Mouse (Mus musculus) adrenal gland, adult (tissue): Measurements from ENCODE around the gene Lpar5.
"Not testable (repeated sequence)": the region's sequence is repeated elsewhere in the genome, so short reads cannot be mapped to it uniquely, and the experiment has no call there.

ENCODE experiments used
- DNase-seq, 2 experiments: peaks; one replicate each; pipeline ENCODE4 v3.0.0; 2022 to 2023; ENCODE audit warnings: low spot score in 1 of 2; ENCODE audit not compliant: inconsistent age in 2 of 2

Gene Lpar5

GRCm38 (mm10) chr6:125067571-125067995 is at the start of gene Lpar5:
Lpar5 (plus strand) TSS chr6:125067920.
- no peak for DNase-seq

GRCm38 (mm10) chr6:125030532-125030931 is 37.2 kb upstream of the Lpar5 start:
- DNase-seq: peak; percentile 48 to 78

- no peak for DNase-seq
These were observed 36.1 kb upstream of the Lpar5 start for GRCm38 (mm10) chr6:125031604-125032003.

GRCm38 (mm10) chr6:125038666-125039065 is 29.1 kb upstream of the Lpar5 start:
- DNase-seq: no peak

GRCm38 (mm10) chr6:125039131-125039530 is 28.6 kb upstream of the Lpar5 start:
- no peak for DNase-seq

GRCm38 (mm10) chr6:125039533-125040153 is 28.1 kb upstream of the Lpar5 start, which contains the start of gene Ing4:
Ing4 (plus strand) TSS chr6:125039760.
- DNase-seq: peak; percentile 92 to 96

- peak in 1 of 2 experiments; percentile 46 for DNase-seq
These were observed 27.5 kb upstream of the Lpar5 start for GRCm38 (mm10) chr6:125040221-125040620.

- peak in 1 of 2 experiments; percentile 65 for DNase-seq
These were observed 26.7 kb upstream of the Lpar5 start for GRCm38 (mm10) chr6:125041047-125041446.

GRCm38 (mm10) chr6:125042081-125042480 is 25.6 kb upstream of the Lpar5 start:
- DNase-seq: no peak

GRCm38 (mm10) chr6:125046691-125047090 is 21.0 kb upstream of the Lpar5 start:
- peak; percentile 80 to 91 for DNase-seq

GRCm38 (mm10) chr6:125049678-125050077 is 18.0 kb upstream of the Lpar5 start, which contains the start of gene Acrbp:
Acrbp (plus strand) TSS chr6:125049689.
- DNase-seq: no peak

GRCm38 (mm10) chr6:125051237-125051636 is 16.5 kb upstream of the Lpar5 start:
- DNase-seq: no peak

GRCm38 (mm10) chr6:125061493-125061892 is 6.2 kb upstream of the Lpar5 start:
- no peak for DNase-seq

GRCm38 (mm10) chr6:125062511-125062910 is 5.2 kb upstream of the Lpar5 start:
- DNase-seq: no peak

GRCm38 (mm10) chr6:125063906-125064305 is 3.8 kb upstream of the Lpar5 start:
- DNase-seq: no peak

- not testable (repeated sequence) for DNase-seq
These were observed 2.5 kb upstream of the Lpar5 start for GRCm38 (mm10) chr6:125065223-125065622.

GRCm38 (mm10) chr6:125071170-125071895 is 3.6 kb downstream of the Lpar5 start:
- DNase-seq: no peak

GRCm38 (mm10) chr6:125071896-125072279 is 4.2 kb downstream of the Lpar5 start:
- peak in 1 of 2 experiments; percentile 64 for DNase-seq

- DNase-seq: no peak
These were observed 6.1 kb downstream of the Lpar5 start for GRCm38 (mm10) chr6:125073825-125074224.

- DNase-seq: no peak
These were observed 13.7 kb downstream of the Lpar5 start for GRCm38 (mm10) chr6:125081394-125081793.

- DNase-seq: peak; percentile 93 to 96
These were observed 14.3 kb downstream of the Lpar5 start for GRCm38 (mm10) chr6:125081797-125082560.
